Mouse (Mus musculus): ENCODE measurements around the gene Bach1. TPM values are rescaled to one million over a fixed set of nuclear protein-coding genes. Genes with fewer than 3 reads are reported as not detected.
"Not testable (repeated sequence)": the region's sequence is repeated elsewhere in the genome, so short reads cannot be mapped to it uniquely, and the experiment has no call there.

The Bach1 gene
- polyA plus RNA-seq, 2 experiments, result 4.2 to 5.4 TPM

GRCm38 (mm10) chr16:87687346-87687745, 11.4 kb upstream of the Bach1 start:
- H3K27ac ChIP-seq, result no peak overlapping the region
- no peak overlapping the region for H3K9ac ChIP-seq (replicated peaks)
- DNase-seq (ENCODE audit: low read depth in 3 of 3, low spot score in 3 of 3) (no peak), ATAC-seq (ENCODE audit: insufficient read depth) (no peak)
- no peaks in the 10 kb centered on the region for H3K36me3 ChIP-seq (replicated peaks; ENCODE audit: control insufficient read depth, insufficient read depth, low read depth)
- TF ChIP-seq EP300 (IDR thresholded peaks at IDR 0.05; ENCODE audit: low read depth) (no peak), CTCF (IDR thresholded peaks at IDR 0.05; ENCODE audit: low read depth) (no peak)
- H3K4me1 ChIP-seq (replicated peaks; ENCODE audit: control insufficient read depth in 2 of 2, insufficient read depth in 2 of 2, low read length in 1 of 2), result peaks cover 0 to 3% of the 10 kb centered on the region in 2 experiments; a peak in 1 of 4 replicates
- 51% methylated on average over 3 of the region's 3 CpGs for WGBS (ENCODE audit: insufficient replicate concordance)
- no peaks in the 10 kb centered on the region for H3K27me3 ChIP-seq (ENCODE audit: control insufficient read depth, insufficient read depth, low read length)
- H3K9me3 ChIP-seq (ENCODE audit: control insufficient read depth, low read length), result no peaks in the 10 kb centered on the region
- H3K4me3 ChIP-seq (ENCODE audit: insufficient read depth in 1 of 2, low read depth in 2 of 2, low read length in 2 of 2), result no peak overlapping the region
- no peak overlapping the region for H3K4me2 ChIP-seq (ENCODE audit: low read depth)

GRCm38 (mm10) chr16:87688328-87688727, 10.4 kb upstream of the Bach1 start:
- DNase-seq (ENCODE audit: low read depth in 3 of 3, low spot score in 3 of 3); ATAC-seq (ENCODE audit: insufficient read depth); H3K9me3 ChIP-seq (ENCODE audit: control insufficient read depth, low read length); H3K4me3 ChIP-seq (ENCODE audit: insufficient read depth in 1 of 2, low read depth in 2 of 2, low read length in 2 of 2); H3K9ac ChIP-seq (replicated peaks); H3K27ac ChIP-seq; H3K27me3 ChIP-seq (ENCODE audit: control insufficient read depth, insufficient read depth, low read length); H3K36me3 ChIP-seq (replicated peaks; ENCODE audit: control insufficient read depth, insufficient read depth, low read depth); H3K4me2 ChIP-seq (ENCODE audit: low read depth); H3K4me1 ChIP-seq (replicated peaks; ENCODE audit: control insufficient read depth in 2 of 2, insufficient read depth in 2 of 2, low read length in 1 of 2): not testable (repeated sequence)
- 88% methylated on average over 3 of the region's 3 CpGs for WGBS (ENCODE audit: insufficient replicate concordance)

GRCm38 (mm10) chr16:87688823-87689222, 9.9 kb upstream of the Bach1 start:
- not testable (repeated sequence) for H3K9me3 ChIP-seq (ENCODE audit: control insufficient read depth, low read length); H3K9ac ChIP-seq (replicated peaks); H3K4me1 ChIP-seq (replicated peaks; ENCODE audit: control insufficient read depth in 2 of 2, insufficient read depth in 2 of 2, low read length in 1 of 2); H3K4me3 ChIP-seq (ENCODE audit: insufficient read depth in 1 of 2, low read depth in 2 of 2, low read length in 2 of 2); H3K36me3 ChIP-seq (replicated peaks; ENCODE audit: control insufficient read depth, insufficient read depth, low read depth); H3K27ac ChIP-seq; H3K4me2 ChIP-seq (ENCODE audit: low read depth); H3K27me3 ChIP-seq (ENCODE audit: control insufficient read depth, insufficient read depth, low read length); DNase-seq (ENCODE audit: low read depth in 3 of 3, low spot score in 3 of 3); ATAC-seq (ENCODE audit: insufficient read depth)
- WGBS (ENCODE audit: insufficient replicate concordance), result 41% methylated on average over 7 of the region's 7 CpGs

- 35% methylated on average over 8 of the region's 8 CpGs for WGBS (ENCODE audit: insufficient replicate concordance)
- Histone ChIP-seq H3K36me3 (replicated peaks; ENCODE audit: control insufficient read depth, insufficient read depth, low read depth) (no peaks in the 10 kb centered on the region), H3K4me2 (ENCODE audit: low read depth) (no peak overlapping the region), H3K27ac (no peak overlapping the region), H3K27me3 (ENCODE audit: control insufficient read depth, insufficient read depth, low read length) (no peaks in the 10 kb centered on the region), H3K4me1 (replicated peaks; ENCODE audit: control insufficient read depth in 2 of 2, insufficient read depth in 2 of 2, low read length in 1 of 2) (peaks cover 0 to 3% of the 10 kb centered on the region in 2 experiments; a peak in 1 of 4 replicates), H3K9ac (replicated peaks) (no peak overlapping the region), H3K9me3 (ENCODE audit: control insufficient read depth, low read length) (no peaks in the 10 kb centered on the region), H3K4me3 (ENCODE audit: insufficient read depth in 1 of 2, low read depth in 2 of 2, low read length in 2 of 2) (no peak overlapping the region)
- DNase-seq (ENCODE audit: low read depth in 3 of 3, low spot score in 3 of 3) (no peak), ATAC-seq (ENCODE audit: insufficient read depth) (no peak)
- no peak for TF ChIP-seq EP300 (IDR thresholded peaks at IDR 0.05; ENCODE audit: low read depth)
- TF ChIP-seq CTCF (IDR thresholded peaks at IDR 0.05; ENCODE audit: low read depth), result no peak
These were observed 9.5 kb upstream of the Bach1 start for GRCm38 (mm10) chr16:87689225-87689624.

- Histone ChIP-seq H3K4me3 (ENCODE audit: insufficient read depth in 1 of 2, low read depth in 2 of 2, low read length in 2 of 2) (no peak overlapping the region), H3K9me3 (ENCODE audit: control insufficient read depth, low read length) (no peaks in the 10 kb centered on the region), H3K27me3 (ENCODE audit: control insufficient read depth, insufficient read depth, low read length) (no peaks in the 10 kb centered on the region), H3K4me1 (replicated peaks; ENCODE audit: control insufficient read depth in 2 of 2, insufficient read depth in 2 of 2, low read length in 1 of 2) (peaks cover 0 to 3% of the 10 kb centered on the region in 2 experiments; a peak in 1 of 4 replicates), H3K27ac (no peak overlapping the region), H3K36me3 (replicated peaks; ENCODE audit: control insufficient read depth, insufficient read depth, low read depth) (no peaks in the 10 kb centered on the region), H3K4me2 (ENCODE audit: low read depth) (no peak overlapping the region), H3K9ac (replicated peaks) (no peak overlapping the region)
- no peak for DNase-seq (ENCODE audit: low read depth in 3 of 3, low spot score in 3 of 3)
- WGBS (ENCODE audit: insufficient replicate concordance), result 80% methylated on average over 4 of the region's 4 CpGs
- no peak for TF ChIP-seq CTCF (IDR thresholded peaks at IDR 0.05; ENCODE audit: low read depth)
- TF ChIP-seq EP300 (IDR thresholded peaks at IDR 0.05; ENCODE audit: low read depth), result no peak
- no peak for ATAC-seq (ENCODE audit: insufficient read depth)
These were observed 8.2 kb upstream of the Bach1 start for GRCm38 (mm10) chr16:87690506-87690905.
